Mouse (Mus musculus) natural killer cell, adult 2 months (primary cell): ENCODE results near the gene Pax7.

Experiments
- DNase-seq, 2 experiments: peaks; one replicate each; pipeline ENCODE4 v3.0.0; 2022; ENCODE audit warnings: low spot score in 2 of 2

Gene Pax7

DNA sequence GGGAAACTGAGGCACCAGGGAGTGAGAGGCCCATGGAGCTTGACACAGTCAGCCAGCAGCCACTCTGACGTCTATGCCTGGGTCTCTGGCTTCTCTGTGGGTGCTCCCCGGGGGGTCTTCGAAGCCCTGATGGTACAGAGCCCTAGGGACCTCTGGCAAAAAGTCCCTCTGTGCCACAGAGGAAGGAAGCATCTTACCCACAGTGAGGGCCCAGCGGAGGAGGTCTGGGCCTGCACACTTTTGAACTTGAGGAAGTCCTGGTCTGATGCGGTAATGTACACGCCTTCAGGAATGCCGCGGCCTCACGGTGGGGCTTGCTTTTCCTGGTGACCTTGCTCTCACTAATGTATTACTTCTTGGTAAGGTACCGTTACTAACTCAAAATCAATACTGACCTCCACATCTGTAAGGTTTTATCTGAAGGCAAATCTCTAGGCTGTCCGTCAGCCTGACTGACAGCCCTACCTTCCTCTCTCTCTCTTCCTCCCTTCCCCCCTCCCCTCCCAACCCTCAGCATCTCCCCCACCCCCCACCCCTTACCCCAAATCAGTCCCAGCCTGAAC lies 79.1 kb downstream of the Pax7 start:
- DNase-seq, result no peak

DNA sequence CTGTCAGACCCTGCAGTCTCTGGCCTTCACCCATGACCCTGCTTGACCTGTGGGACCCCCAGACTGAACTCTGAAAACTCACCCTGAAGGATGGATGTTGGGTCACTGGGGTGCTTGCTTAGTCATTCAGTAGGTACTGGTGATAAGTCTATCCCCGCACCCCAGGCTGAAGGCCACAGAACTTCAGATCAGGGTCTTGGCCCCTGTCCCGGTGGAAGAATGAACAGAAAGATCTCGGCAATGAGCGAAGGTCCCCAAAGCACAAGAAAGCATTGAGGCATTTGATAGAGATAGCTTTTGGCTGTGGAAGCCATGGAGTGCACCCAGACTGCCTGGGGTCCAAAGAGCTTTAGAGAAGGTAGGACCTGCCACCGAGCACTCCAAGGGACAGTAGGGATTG lies 82.4 kb downstream of the Pax7 start:
- DNase-seq, result no peak

DNA sequence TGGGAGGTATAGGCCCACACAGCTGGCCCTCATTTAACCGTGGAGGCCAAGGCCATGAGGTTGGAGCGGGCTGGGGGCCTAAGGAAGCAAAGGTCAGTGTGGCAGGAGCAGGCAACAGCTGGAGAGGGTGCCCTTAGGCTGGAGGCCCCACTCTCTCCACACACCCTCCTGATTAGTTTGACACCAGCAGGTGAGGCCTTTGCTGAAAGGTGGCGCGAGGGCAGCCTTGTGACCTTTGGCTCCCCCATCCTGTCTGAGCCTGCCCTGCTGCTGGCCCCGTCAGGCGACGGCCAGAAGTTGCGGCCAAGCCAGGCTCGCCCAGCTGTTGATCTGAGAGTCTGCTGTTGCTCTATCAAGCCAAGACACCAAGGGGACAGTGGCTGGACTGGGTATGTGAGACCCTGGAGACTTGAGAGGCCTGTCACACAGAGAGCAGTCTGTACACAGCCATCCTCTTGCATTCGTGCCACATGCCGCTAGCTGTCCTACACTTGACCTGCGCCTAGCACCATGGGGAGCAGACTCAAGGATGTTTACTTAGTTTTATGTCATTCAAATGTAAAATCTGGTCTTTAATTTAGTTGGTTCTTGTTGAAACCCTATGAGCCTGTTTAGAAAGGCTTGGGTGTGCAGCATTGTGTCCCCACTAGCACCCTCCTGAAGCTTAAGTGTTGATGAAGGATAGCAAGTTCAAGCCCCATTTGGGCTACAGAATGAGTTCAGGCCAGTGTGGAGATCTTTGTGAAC lies 86.0 kb downstream of the Pax7 start:
- DNase-seq, result no peak

DNA sequence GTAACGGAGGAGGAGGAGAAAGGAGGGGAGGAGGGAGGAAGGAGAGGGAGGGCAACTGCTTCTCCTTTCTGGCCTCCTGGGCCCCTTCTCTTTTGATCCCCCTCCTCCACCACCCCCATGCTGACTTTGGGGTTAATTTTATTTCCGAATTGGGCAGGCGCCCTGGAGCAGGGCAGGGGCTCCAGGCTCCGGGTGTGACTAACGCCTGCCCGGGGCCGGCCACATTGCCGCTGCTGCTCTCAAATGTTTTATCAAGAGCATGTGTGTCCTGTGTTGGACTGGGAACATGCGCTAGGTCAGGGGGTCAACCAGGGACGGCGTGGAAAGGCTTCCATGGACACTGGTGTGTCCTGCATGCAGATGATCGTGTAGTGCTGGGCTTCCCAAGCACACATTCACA lies 87.2 kb downstream of the Pax7 start:
- DNase-seq, result no peak

DNA sequence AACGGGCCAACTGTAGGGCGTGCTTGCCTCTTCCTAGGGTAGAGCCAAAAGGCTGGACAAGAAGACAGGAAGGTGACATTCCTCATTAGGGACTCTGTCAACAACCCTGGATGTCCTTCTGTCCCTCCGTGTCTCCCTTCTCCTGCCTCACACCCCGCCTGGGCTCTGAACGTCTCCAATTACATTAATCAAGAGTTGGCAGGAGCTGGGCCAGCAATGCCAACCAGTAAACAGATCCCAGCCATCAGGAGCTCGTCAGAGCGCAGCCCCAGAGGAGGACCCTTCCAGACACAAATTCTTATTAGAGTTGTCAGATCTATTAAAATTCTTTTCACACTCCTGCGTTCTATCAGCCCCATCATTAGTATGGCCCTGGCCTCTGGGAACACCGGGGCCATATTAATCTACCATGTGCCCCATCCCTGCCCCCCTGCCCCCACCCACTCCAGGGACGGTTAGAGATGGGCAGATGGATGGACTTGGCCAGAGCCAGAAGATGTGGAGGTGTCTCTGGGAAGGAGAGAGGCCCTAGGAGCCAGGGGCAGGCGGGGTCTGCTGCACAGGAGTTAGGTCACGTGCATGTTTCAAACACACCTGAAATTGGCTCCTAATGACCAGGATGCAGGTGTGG lies 88.4 kb downstream of the Pax7 start:
- DNase-seq, result no peak

DNA sequence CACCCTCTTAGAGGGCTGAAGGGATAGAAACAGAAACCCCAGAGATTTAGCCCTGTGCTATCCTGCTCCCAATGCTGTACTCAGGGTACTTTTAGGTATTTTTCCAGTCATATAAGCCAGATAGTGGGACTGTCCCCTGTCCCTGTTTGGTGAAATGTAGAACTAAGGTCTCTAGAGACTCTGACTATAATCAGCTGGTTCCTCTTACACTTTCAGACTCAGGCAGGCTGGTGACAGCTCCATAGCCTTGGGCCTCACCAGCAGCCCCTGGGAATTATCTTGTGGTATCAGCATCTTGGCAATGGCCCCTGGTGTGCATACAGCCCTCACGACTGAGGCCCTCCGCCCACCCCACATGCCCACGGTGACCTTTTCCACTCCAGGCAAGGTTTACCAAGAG lies 89.7 kb downstream of the Pax7 start:
- peak in 1 of 2 experiments; percentile 4 for DNase-seq

DNA sequence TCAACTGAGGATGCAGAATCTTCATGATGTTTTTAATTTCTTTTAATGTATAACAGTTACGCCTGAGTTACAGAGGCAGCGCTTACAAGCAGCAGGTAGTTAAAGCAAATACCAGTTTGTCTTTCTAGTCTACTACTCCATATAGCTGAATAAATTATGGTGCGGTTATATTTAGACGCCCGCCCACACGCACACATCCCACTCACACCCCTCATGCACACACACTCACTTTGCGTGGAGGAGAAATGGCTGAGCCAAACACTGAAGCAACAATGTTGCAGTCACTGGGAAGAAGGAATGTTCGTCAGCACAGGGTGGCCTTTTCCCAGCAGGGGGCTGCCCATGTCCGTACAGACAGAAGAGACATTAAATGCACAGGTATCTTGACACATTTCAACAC lies 96.3 kb downstream of the Pax7 start:
- DNase-seq, result no peak

DNA sequence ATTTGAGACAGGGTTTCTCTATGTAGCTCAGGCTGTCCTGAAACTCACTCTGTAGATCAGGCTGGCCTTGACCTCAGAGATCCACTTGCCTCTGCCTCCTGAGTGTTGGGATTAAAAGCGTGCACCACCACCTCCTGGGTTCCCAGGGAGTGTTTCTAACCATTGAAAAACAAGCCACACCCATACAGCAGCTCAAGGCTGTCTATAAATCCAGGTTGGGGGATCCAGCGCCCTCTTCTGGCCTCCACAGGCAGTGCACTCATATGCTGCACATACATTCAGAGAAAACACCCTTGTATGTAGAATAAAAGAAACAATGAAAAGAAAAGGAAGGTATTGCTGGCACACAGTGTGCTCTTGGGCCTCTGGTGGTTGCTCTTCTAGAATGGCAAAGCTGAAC lies 106.2 kb downstream of the Pax7 start:
- no peak for DNase-seq

DNA sequence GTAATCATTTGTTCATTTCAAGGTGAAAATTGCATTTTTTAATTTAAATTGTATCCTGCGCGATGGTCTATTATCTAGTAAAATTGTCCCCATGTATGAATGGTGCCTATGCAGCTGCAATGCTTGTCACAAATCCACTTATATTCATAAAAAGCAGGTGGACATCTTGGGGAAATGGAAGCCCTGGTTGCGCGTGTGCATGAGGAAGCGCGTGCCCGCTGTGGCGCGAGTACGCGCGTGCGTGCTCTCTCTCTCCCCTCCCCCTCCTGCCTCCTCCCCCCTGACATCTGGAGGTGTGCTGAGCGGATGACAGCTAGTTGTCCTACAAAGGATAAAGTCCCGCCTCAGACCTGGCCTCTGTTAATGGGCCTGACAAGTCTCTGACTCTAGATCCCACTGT lies 107.9 kb downstream of the Pax7 start:
- no peak for DNase-seq

DNA sequence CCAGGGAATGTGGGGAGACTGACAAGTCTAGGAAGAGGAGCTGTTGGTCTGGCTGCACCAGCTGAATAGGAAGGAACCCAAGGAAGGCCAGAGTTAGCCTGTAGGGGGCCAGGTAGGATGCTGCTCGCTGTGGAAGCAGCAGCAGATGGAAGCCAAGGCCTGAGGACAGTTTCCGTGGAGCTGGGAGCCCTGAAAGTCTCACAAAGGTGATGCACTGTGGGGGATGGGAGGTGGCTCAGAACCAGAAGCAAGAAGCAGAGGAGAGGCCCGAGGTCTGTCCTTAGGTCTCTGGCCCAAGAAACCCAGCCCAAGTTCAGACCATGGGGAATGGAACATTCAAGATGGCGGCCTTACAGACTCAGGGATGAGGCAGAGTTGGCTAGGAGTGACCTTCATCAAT lies 109.0 kb downstream of the Pax7 start:
- no peak for DNase-seq

DNA sequence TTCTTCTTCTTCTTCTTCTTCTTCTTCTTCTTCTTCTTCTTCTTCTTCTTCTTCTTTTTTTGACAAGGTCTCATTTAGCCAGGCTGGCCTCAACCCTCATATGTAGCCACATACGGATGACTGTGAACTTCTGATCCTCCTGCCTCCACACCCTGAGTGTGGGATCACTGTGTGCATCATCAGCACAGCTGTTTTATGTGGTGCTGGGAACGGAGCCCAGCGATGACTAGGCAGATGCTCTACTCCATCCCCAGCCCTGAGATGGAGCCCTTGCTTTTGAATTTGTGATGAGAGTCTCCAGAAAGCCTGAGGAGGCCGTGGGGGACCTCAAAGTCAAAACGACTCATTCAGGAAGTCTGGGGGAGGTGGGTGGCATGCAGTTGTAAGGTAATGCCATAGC lies 114.3 kb downstream of the Pax7 start:
- DNase-seq, result no peak

DNA sequence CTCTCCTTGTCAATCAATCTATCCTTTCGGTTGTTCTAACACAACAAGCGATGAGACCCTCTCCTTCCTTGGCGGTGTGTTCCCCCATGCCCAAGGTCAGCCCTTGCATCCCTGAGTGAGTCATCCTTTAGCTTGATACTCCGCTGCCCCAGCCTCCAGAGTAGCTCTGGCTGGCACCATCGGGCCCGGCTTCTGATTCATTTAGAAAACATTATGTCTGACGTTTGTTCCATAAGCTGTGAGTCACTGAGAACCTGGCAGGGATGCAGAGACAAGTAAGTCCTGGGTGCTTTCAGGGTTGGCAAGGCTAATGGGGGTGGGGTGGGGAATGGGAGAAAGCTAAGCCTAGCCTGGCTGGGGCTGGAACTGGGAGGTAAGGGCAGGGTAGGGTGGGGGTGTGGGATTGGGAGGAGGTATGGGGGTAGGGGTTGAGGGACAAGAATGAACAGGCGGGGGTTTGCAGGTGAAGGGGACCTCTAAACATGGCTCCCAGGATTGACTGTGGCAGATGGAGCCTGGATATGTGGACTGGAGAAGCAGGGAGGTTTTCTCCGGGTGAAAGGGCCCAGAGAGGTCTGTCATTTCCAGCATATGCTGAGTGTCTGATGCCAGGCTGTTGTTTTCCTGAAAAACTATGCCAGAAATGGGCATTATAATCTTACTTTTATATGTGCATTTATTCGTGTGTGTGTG lies 116.7 kb downstream of the Pax7 start:
- no peak for DNase-seq

DNA sequence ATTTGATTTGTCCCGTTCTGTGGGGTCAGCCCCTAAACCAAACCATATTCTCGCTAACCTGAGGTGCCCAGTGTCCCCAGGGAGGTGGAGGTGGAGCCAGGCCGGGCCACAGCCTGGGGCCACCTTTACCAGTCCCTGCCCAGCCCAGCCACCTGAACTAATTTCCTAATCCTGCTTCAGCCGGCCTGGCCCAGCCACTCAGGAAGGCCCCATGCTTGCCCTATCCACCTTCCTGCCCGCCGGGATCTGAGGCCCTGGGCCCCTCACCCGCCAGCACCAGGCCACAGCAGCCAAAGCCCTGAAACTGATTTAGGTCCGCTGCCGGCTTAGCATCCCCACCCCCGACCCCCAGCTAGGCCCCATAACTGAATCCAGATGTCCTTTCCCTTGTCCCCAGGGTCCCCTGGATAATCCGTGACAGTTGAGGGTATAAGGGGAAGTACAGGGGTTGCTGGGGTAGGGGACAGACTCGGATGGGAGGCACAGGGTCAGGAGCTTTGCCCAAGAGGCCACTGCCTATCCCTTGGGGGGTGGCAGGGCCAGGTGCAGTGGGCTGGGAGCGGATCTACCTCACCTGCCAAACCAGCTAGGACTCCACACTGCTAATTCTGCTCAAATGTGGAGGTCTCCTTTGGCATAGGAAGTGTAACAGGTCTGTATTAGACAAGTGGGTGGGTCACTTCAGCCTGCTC lies 117.9 kb downstream of the Pax7 start:
- DNase-seq, result no peak

DNA sequence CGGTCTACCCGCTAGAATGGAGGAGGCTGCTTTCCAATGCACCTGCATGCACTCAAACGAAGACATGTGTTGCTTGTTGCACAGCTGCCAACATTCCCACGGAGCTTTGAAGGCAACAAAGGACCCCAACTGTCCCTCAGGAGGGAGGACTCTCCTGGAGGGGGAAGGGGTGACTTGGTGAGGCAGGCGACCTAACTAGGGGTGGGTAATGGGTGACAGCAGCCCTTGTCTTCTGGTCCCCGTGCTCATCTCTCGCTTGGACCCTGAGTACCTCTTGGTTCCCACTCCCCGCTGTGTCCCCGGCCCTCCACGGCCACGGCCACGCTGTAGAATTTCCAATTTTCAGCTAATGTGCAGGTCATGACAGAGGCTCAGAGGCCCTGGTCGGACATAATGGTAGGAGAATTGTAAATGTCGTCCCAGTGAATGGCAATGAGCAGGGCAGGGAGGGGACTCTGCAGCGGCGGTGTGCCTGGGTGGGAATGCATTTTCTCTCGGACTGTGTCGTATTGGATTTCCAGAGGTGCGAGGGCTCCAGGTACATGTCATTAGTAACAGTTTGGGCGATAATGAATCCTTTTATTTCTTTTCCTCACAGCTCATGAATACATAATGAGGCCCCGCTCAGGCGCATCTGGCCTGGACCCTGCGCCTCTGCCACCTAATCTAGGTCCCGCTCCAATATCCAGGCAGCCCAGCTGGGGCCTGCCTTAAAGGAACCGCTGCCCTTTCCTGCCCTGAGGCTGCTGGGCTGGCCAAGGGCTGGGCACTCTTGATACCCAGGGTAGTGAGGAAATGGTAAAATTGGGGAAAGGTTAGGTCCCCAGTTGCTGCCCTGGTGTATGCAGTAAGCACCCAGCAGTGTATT lies 122.6 kb downstream of the Pax7 start:
- DNase-seq, result no peak

DNA sequence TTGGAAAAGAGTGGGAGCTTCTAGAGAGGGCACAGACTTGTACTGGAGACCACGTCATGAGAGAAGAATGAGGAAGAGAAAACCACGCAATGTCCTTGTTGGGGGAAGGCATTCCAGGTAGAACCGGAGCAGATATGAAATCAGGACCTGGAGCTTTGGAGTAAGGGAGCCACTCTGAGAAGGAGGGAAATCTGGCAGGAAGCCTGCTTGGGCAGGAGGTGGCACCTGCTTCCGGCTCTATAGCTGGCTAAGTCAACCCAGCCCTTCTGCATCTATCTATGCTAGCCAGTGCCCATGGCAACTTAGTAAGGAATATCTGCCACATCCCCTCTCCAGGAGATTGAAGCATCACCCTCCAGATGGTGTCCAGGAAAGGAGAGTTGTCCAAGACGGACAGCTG lies 127.3 kb downstream of the Pax7 start:
- DNase-seq, result no peak

DNA sequence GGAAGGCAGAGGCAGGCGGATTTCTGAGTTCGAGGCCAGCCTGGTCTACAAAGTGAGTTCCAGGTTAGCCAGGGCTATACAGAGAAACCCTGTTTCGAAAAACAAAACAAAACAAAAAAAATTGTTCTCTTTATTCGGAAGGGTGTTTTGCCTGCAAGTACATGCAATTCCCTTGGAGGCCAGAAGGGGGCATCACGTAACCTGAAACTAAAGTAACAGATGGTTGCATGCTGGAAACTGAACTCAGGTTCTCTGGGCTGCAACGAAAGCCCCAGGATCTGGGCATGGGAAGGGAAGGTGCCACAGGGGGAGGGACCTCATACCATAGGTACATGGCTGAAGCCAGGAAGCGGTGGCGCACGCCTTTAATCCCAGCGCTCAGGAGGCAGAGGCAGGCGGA lies 129.9 kb downstream of the Pax7 start:
- DNase-seq, result no peak

DNA sequence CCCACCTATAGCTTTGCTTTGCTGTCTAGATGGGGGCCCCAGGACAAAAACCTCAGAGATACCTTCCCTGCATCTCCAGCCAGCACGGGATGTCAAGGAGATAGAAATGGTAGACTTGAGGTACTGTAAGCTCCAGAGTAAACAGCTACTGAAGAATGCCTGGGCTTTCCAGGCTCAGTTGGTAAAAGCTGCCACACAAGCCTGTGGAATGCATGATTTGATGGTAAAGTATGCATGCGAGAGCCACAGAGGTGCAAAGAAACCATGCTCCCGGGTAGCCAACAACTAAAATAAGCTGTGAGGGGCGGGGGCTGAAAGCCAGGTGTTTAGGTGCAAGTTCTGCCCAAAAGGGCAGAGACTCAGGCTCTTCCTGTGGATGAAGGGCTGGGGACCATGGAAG lies 130.4 kb downstream of the Pax7 start:
- no peak for DNase-seq

DNA sequence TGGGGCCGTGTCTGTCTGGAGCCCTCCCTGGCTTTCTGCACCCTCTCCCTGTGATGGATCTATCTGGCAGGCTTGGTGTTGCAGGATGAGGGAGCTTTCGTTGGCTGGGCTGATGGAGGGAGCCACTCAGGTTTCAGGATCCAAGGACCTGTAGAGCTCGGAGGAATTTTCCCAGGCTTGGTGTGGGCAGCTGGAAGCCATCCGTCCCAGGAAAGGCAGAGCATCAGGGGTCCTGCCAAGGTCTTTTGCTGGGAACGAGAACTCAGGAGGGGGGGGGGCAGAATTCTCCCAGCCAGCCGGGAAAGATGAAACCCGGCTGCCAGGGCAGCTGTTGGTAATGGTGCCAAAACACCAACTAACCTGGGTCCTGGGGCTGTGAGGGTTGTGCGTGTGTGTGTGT lies 134.7 kb downstream of the Pax7 start:
- DNase-seq, result no peak

DNA sequence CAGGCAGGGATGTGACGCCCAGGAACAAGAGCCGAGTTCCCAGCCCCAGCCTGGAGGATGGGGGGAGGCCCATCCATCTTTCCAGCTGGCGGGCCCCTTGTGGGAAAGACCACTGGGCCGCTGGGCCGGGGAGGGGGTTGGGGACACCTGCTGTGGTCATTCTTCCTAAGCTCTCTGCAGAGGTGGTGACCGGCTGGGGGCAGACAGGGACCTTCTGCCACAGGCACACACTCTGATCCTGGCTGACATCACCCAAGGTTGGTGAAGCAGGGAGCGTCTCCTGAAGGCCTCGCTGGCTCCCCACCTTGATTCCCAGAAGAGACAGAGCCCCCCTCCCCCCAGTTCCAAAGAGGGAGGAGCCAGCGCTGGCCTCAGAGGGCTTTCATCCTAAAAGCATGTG lies 135.6 kb downstream of the Pax7 start:
- DNase-seq, result no peak

DNA sequence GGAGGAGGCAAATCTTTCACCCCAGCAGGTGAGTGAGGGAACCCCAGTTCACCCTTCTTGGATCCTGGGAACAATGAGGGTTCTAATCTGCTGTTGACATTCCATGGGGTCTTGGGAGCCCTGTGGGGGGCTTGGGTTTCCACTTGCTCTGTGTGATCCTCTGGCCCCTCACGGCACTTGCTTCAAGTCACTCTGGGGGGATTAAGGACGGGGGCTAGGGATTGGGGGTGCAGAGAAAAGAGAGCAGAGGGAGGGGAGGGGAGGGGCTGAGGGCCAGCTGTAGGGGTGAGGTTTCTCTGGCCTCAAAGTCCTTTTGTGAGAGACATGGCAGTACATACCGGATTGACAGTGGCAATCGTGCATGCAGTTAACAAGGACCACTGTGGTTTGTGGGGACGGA lies 140.0 kb downstream of the Pax7 start:
- DNase-seq, result no peak

DNA sequence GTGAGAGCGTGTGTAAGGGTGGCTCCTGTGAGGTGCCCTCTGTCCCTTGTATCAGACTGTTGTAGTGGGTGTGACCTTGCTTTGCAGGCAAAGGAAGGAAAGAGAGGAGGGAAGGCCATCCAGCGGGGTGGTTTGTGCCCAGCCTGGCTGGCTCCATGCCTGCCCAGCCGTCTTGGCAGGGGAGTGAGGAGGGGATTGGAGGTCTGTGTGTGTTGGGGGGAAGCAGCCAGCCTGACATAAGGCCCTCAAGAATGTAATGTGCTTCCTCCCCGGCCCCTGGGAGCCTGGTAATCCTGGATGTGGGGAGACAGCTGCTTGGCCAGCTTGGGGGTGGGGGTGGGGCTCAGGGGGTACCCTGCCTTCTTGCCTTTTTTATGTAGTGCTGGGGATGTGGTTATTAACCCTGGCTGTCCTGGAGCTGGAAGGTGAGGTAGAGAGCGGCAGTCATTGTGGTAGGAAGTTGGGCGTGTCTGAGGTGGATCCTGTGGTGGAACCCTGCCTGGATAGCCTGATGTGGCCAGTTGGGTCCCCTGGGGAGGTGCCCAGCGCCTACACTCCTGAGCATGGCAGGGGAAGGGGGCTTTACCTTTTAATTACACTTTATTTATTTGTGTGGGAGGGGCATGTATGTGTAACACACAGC lies 143.6 kb downstream of the Pax7 start:
- no peak for DNase-seq
